Mouse (Mus musculus) fat pad, adult 2 months (tissue): ENCODE measurements around the gene BC037034.
A peak's percentile ranks its signal among the peaks of the same experiment; 100 is the strongest.

ENCODE experiments used
- DNase-seq: peaks from one replicate; pipeline ENCODE4 v3.0.0-alpha.2; 2011; ENCODE audit warnings: low read depth, low spot score; ENCODE audit errors: extremely low read depth

The BC037034 gene

DNA sequence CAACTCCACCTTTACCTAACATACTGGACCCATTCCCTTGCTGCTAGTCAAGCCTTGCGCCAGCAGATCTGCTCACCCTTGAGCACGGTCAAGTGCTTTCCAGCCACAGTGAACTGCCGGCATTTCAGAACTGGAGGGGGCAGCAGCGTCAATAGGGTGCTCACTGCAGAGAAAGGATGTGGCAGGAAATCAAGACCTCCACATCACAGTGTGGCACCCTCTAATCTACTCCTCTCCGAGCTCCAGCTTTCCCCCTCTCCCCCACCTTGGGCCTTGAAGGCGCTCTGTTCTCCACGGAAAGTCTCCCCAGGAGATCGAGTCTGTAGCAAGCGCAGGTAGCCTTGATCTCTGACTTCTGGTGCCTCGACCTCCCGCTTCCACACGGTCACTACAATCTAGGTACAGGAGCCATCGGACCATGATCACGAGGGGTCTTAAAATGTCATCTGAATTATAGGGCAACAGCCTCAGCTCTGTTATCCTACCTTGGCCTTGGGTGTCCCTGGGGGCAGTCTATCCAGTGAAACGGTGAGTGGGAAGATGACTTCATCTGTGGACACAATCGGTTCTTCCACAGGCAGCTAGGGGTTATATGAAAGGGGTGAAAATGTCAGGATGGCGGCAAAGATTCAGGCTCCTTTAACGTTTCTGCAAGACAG, 1.1 kb downstream of the BC037034 start:
- DNase-seq = no peak

DNA sequence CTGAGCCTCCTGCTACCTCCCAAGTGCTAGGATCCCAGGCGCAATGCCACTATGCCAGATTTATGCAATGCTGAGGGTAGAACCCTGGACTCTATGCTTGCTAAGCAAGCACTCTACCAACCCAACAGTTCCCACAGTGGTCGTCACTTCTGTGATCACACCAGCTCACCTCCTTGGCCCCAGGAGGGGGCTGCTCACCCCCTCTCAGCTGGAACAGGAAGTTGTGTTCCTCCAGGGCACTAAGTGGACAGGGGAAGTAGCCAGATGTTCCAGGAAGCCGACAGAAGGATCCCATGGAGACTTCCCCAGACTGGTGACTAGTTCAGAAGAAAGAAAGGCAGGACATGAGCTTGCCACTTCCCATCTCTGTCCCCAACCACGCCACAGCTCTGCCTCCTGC, 1.8 kb downstream of the BC037034 start:
- DNase-seq = no peak

DNA sequence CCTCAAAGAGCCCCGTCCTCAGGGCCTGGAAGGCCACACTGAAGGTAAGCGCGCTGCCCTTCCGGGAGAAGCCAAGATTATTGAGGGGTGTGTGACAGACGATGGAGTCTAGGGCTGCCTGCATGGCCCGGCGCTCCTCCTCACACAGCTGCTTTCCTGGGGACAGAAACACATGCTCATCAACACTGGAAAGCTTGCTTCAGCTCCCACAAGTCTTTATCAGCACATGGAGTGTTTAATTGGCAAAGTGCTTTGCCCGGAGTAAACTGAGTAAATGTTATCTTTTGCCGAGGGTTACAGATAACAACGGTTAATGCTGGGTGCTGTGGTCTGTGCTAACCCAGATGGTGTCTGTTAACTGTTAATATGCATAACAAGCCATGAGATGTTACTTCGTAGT, 3.0 kb downstream of the BC037034 start:
- no peak for DNase-seq

DNA sequence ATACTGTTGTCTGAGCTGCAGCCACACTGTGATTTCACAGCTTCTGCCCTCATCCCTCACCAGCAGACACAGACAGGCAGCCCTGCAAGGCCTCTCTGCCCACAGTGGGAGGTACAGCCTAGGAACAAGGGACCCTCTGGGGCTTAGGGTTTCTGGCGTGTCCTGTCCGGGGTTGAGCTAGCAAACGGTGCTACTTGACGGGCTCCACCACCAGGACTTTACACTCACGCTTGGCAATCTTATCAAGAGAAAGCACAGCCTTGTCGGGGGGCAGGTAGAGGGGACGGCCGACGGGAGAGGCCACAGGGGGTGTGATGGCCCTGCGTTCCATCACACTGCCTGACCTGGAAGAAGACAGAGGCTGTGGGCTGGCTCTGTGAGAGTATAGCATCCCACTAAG, 3.8 kb downstream of the BC037034 start:
- DNase-seq = no peak

DNA sequence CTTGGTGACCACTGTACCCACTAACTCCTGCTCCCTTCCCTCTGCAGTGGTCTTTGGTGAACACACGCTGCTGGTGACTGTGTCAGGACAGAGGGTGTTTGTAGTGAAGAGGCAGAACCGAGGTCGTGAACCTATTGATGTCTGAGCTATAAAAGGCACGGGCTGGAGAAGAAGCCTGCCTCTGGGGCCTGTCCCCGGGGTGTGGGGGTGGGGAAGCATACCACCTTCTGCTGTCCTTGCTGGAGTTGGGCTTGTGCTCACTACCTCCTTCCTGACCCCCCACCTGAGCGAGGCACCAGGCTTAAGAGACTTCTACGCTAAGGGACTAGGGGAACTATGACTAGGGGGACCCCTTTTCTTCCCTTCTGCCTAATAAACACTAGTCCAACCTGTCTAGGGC, 4.8 kb downstream of the BC037034 start:
- no peak for DNase-seq

DNA sequence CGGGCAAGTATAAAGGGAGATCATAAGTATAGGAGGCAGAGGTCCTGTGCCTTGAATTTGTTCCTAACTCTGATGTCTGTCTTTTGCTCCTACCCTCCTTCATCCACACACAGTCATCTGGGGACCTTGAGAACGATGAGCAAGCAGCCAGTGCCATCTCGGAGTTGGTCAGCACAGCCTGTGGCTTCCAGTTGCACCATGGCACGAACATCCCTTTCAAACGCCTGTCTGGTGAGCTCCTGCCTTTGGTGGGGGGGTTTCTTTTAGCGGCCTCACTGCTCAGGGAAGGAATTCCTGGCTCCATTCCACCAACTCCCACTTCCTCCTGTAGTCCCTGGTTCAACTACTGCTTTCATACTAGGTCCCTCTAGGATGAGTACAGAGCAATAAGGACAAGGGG, 5.3 kb downstream of the BC037034 start:
- no peak for DNase-seq

DNA sequence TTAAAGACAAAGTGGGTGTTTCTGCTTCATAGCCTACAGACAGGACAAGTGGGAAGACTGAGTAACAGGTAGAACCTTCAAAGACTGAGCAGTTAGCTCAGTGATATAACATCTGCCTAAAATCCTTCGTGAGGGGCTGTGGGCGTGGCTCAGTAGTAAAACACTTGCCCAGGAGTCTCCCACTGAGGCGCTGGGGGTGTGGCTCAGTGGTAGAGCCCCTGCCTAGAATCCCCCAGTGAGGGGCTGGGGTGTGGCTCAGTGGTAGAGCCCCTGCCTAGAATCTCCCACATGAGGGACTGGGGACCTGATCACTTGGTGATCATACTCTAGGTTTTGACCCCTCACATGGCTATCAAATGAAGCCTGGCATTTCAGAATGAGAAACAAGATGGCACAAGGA, 5.8 kb downstream of the BC037034 start:
- DNase-seq = no peak

DNA sequence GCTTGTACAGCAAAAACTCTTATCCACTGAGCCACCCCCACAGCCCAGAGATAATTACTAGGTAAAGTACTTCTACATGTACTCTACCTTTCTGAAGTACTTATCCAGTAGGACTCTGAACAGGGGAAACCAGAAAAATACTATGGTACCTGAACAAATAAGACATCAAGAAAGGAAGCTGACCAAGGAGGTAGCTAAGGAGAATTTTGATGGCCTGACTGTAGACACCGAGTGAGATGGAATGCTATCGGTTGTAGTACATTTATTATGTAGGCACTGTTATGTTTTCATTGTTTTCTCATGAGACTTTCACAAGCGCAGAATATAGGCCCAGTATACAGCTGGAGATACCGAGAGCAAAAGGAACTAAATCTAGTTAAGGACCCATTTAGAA, 6.3 kb downstream of the BC037034 start:
- DNase-seq = no peak

DNA sequence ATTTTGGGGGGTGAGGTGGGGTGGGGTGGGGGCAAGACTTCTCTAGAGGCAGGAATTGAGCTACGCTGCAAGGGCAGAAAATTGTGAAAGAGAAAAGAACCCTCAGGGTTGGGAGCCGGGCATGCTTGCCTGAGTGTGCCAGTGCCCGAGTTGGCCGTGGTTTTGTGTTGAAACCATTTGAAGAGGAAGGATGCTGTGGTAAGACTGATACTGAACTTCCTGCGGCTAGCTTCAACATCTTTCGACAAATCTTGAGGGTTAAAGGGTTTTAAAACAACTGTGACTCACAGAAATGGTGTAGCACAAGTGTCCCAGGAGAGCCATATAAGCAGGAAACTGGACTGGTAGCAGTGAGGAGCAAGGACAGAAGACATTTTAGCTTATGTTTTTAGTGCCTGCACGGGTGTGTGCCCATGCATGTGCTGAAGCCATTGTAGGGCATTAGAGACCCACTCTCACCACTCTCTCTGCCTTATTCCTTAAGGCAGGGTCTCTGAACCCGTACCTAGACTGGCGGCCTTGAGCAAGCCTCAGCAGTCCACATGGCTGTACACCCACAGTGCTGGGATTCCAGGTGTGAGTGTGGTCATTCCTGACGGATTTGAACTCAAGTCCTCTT, 6.8 kb downstream of the BC037034 start:
- DNase-seq = no peak

DNA sequence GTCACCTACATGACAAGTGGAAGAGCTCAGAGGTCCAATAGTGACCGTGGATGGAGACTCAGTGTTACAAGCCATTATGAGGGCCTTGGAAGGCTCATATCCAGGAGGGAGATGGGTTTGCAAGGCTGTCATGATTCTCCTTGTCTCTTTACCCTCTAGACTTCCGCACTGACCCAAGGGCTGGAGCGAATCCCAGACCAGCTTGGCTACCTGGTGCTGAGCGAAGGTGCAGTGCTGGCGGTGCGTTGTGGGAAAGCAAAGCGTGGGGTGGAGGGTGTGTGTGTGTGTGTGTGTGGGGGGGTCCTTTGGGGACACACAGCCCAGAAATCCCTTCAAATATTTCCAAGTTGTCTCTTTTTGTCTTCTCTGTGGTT, 7.8 kb downstream of the BC037034 start:
- no peak for DNase-seq

DNA sequence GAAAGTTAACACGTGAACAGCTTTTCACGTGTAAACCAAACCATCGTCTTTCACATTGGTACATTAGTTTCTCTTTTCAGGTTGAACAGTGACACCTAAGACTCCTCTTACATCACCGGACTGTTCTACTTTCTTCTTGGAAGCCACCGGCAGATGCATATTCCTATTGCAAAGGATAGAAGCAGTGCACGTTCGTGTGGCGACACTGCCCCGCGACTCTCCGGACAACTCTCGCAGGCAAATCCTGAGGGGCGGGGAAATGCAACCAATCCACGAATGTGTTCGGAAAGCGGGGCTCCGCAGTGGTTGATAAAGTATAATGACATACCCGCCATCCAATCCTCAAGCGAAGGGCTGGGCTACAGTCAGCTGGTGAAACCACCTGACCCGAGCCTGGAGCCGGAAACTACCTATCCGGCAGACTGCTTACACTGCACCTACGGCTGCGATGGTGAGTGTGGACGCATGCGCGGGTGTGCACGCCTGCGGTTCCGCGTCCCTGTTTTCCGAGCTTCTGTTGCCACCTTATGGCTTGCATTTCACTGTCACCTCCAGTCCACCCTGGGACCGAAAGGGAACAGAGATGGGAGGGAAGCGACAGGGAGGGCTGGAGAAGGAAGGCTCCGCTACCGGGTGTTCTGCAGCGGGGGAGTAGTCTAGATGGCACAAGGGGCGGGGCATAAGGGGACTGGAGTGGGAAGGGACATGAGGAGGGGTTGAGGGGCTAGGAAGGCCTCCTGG, 8.3 kb downstream of the BC037034 start, which contains the start of gene Lamtor4:
TSS of gene Lamtor4 (plus strand) at position 130 of the 741 bp plus-strand sequence.
- peak; percentile 89 for DNase-seq

DNA sequence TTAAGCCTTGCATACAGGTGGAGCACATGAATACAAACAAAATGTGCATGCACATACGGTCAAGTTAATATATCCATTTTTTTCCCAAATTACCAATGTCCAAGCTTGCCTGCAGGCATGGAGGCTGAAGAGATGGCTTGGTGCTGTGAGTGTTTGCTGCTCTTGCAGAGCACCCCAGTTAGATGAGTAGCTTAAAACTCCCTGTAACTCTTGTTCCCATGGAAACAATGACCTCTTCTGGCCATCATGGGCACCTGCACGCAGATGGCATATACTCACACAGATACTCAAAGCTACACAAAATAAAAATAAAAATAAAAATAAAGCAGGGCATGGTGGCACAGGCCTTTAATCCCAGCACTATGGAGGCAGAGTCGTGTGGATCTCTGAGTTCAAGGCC, 10.8 kb downstream of the BC037034 start:
- DNase-seq = no peak

DNA sequence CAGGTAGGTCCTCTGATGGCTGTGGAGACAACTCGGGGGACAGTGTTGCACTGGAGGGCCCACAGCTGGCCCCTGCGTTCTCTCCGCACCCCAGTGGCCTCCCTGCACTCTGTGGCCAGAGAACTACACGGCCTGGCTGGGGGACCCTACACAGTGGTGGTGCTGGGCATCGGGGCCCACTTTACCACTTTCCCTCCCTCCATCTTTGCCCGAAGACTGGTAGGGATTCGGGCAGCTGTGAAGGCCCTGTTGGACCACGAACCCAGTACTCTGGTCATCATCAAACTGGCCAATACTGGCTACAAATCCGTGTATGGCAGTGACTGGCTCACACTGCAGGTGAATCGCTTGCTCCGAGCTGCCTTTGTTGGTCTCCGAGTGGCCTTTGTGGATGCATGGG, 12.7 kb downstream of the BC037034 start:
- no peak for DNase-seq

DNA sequence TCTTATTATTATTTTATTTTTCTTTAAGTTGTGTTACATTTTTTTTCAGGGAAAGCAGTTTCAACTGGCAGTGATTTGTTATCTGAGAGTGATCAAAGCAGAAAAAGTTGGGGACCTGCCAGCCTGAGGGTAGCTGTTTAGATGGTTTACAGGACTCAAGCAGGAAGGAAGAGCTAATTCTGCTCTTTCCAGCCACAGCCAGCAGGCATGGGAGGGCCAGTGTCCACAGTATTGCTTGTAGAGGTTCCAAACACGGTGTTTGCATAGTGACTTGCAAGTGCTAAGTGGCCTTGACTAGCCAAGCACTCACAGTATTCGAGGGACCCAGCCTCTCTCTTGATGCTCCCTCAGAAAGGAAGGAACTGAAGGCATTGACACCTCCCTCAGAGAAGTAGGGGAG, 22.3 kb downstream of the BC037034 start:
- no peak for DNase-seq

DNA sequence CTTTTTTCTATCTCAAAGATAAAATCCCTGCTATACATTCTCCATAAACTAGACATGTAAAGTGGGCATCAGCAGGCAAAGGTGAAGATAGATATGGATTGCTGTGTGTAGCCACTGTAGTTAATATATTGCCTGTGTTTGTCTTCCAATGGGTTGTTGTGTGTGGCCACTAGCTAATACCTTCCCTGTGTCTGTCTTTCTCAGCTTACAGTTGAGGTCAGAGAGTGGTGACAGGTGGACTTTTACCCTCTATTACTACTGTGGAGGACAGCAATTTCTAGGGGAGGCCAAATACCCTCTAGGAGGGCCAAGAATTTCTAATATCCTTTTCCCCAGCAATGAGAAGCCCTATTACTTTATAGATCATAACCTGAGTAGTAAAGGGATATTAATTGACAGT, 29.6 kb downstream of the BC037034 start:
- no peak for DNase-seq

DNA sequence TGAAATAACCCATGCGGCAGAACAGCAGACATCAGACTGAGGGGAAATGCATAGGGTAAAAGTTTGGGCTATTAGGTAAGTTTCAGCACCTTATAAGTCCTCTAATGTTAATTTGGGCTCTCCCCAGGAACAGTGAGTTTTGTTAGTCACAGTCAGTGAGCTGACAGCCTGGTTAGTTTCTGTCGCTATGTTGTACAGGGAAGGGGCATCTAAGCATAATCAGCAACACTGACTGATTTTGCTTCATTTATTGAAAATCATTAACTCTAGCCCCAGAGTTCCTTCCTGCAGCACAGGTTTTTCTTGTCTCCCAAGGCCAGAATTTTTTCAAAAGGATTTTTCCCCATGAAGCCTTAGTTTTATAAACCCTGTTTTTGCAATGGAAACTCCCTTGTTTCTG, 30.1 kb downstream of the BC037034 start:
- no peak for DNase-seq

DNA sequence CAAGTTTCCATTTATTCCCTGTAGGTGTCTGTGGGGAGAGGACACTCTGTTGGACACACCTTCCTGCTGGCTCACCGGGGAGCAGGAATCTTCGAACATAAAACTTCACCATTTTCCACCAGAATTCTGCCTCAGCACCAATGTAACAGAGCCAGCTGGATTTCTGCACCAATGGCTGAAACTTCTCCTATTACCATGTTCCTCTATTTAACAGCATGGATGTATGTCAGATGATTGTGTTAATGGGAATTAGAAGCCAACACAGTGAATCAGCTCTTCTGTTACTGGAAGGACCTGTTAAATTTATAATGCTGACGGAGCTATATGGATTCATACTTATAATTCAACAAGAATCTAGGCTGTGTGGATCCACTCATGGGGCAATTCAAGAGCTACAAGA, 34.3 kb downstream of the BC037034 start:
- DNase-seq = no peak

DNA sequence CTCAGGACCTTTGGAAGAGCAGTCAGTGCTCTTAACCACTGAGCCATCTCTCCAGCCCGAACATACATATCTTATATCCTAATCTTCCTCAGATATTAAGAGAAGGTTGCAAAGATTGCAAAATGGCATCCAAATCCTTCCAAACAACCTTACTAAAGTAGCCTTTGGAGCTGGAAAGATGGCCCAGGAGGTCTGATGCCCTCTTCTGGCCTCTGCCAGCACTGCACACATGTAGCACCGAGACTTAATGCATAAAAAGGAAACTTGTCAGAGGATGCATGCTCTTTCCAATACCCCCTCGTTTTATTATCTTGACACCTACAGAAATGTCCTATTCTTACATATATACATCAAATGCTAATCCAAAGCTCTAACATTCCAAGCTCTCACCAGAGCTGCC, 35.8 kb downstream of the BC037034 start:
- no peak for DNase-seq

DNA sequence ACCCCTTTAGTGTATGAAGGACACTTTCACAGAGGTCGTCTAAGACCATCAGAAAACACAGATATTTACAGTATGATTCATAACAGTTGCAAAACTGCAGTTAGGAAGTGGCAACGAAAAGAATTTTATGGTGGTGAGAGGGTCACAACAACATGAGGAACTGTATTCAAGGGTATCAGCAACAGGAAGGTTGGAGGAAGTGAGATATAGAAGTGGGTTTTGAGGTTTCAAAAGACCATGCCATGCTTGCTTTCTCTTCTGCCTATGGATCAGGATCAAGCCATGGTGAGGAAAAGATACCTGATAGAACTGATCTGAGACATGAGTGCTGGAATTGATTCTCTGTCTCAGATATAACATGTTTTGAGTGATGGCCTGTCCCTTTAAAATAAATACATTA, 36.5 kb downstream of the BC037034 start:
- DNase-seq = no peak

DNA sequence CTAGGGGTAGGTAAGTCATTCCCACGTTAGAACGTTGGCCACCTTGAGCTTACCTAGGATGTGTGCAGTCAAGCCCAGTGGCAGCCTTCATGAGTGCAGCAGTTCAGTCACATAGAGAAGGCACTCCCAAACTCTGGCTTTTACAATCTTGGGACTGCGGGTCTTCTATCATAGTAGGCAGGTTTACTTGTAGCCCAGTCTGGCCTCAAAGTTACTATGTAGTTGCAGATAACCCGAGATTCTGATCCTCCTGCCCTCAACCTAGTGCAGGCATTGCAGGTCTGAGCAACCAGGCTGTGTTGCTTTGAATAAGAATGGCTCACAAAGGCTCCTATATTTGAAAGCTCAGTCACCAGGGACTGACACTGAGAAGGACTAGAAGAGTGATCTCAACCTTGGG, 37.3 kb downstream of the BC037034 start:
- DNase-seq = no peak

DNA sequence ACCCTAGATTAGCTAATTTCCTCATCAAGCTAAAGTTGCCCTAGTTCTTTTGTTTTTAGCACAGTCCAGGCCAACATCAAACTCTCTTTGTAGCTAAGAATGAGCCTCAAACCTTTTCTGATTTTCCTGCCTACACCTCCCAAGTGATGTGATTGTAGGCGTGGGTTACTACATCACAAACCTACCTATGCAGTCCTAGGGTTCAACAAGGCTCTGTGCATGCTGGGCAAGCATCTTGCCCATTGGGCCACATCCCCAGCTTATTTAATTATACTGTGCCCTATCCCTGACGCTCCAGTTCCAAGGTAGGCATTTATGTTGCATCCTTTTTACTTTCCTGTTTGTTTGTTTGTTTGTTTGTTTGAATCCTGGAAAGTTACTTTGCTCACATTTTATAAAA, 38.1 kb downstream of the BC037034 start, which contains the start of gene Nxpe5:
TSS of gene Nxpe5 (plus strand) at position 199 of the 400 bp plus-strand sequence.
- no peak for DNase-seq

DNA sequence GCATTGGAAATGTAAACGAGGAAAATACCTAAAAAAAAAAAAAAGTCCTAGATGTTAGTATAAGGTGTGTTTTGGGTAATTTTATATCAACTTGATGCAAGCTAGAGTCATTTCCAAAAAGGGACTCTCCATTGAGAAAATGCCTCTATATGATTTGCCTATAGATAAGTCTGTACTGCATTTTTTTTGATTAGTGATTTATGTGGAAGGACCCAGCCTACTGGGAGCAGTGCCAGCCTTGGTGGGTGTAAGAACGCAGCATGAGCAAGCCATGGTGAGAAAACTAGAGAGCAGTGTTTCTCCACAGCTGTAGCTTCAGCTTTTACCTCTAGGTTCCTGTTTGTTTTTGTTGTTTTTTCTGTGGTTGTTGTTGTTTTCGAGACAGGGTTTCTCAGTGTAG, 40.5 kb downstream of the BC037034 start:
- DNase-seq = no peak
